7 mouse cellular contexts compared by ENCODE assay signal in the genomic region with DNA sequence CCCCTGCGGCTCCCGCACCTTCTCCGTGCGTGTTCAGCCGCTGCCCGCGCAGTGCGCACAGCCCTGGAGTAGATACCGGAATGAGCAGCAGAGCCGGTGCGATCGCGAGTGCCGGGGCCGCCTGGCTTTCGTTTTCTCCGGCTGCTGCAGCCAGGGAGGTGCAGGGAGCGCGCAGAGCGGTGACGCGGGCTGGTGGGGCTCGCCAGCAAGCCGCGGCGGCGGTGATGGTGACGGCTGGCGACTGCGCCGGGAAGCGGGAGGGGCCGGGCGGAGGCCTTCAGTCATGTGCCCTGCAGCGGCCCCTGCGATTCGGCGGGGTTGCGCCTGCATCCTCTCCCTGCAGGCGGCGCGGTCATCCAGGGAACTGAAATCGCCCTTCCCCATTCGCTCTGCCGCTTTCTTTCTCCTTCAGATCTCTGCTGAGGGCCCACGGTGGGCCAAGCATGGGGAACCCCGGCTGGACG. TPM values are rescaled to one million over a fixed set of nuclear protein-coding genes. Genes with fewer than 3 reads are reported as not detected.
A peak's percentile ranks its signal among the peaks of the same experiment; 100 is the strongest.
DNase-seq lines count a peak whose midpoint lies in the region; ATAC-seq lines count a peak whose summit lies in the region.

No protein-coding gene starts in this region.

- ATAC-seq in intestine, embryonic 15.5 days, result peak; percentile 98

- DNase-seq in adrenal gland, adult (ENCODE audit: inconsistent age in 2 of 2, low spot score in 1 of 2), result peak; percentile 98 to 99
- DNase-seq in embryo, embryonic 10.5 days (ENCODE audit: low spot score), result peak; percentile 95
- peak; percentile 98 for DNase-seq in gastrocnemius, postnatal 25 days
- DNase-seq in left cerebral cortex, postnatal 25 days (ENCODE audit: low spot score in 2 of 2), result peak; percentile 98
- peak; percentile 94 for DNase-seq in midbrain, embryonic 10.5 days (ENCODE audit: low spot score)
- DNase-seq in right cerebral cortex, postnatal 4 days, result peak; percentile 95

- intact Hi-C loops in left cerebral cortex, postnatal 25 days (cut with DNase I), result loop anchor here (1.0 to 5.0 kb wide), 5 partner anchors 44 to 151 kb away; a partner anchor contains a TSS

- H3K9ac ChIP-seq in intestine, embryonic 15.5 days, result peak overlapping the region; percentile 86

- 0% methylated on average over 48 of the region's 48 CpGs for WGBS in intestine, embryonic 15.5 days
- under 1% methylated on average over 48 of the region's 48 CpGs for WGBS in midbrain, embryonic 10.5 days

- H3K9me3 ChIP-seq in intestine, embryonic 15.5 days, result no peaks in the 10 kb centered on the region
- no peaks in the 10 kb centered on the region; the same call in 1 of the 2 replicates for H3K9me3 ChIP-seq in midbrain, embryonic 10.5 days (replicated peaks)

- peak overlapping the region; percentile 95 for H3K27ac ChIP-seq in intestine, embryonic 15.5 days
- H3K27ac ChIP-seq in midbrain, embryonic 10.5 days (replicated peaks), result peak overlapping the region; percentile 97

- H3K4me2 ChIP-seq in intestine, embryonic 15.5 days (replicated peaks), result peak overlapping the region; percentile 81

- H3K4me1 ChIP-seq in intestine, embryonic 15.5 days (replicated peaks), result peaks cover 16% of the 10 kb centered on the region
- H3K4me1 ChIP-seq in midbrain, embryonic 10.5 days, result peaks cover 29% of the 10 kb centered on the region

- peak overlapping the region; percentile 79 for H3K4me3 ChIP-seq in intestine, embryonic 15.5 days (replicated peaks)
- H3K4me3 ChIP-seq in midbrain, embryonic 10.5 days, result peak overlapping the region; percentile 81

- H3K27me3 ChIP-seq in intestine, embryonic 15.5 days (replicated peaks), result no peaks in the 10 kb centered on the region
- no peaks in the 10 kb centered on the region for H3K27me3 ChIP-seq in midbrain, embryonic 10.5 days (ENCODE audit: low read depth, poor library complexity, severe bottlenecking)

- no peaks in the 10 kb centered on the region for H3K36me3 ChIP-seq in intestine, embryonic 15.5 days
- H3K36me3 ChIP-seq in midbrain, embryonic 10.5 days, result 0 out of 2 replicates have a peak, but pooled peaks cover 3% of the 10 kb centered on the region

RNA-seq across cellular contexts. Expression of a gene that starts 1.2 kb away (rescaled TPM):
- 10 to 100 TPM; 61.8 to 69.2 TPM for total RNA-seq in gastrocnemius, postnatal 25 days (2021)
- 12.4 and 13.1 TPM in 2 replicates for polyA plus RNA-seq in intestine, embryonic 15.5 days (2015; fragmentation: Nextera tagmentation; extraction: Ambion mirVana)
- total RNA-seq in left cerebral cortex, postnatal 25 days (2021), result 10 to 100 TPM; 81.9 to 84.5 TPM
- polyA plus RNA-seq in midbrain, embryonic 10.5 days (2016; fragmentation: Nextera tagmentation; extraction: Ambion mirVana), result 9.3 and 11.8 TPM in 2 replicates

RNA-seq across cellular contexts. Expression of a gene that starts 49.4 kb away (rescaled TPM):
- not detected for total RNA-seq in gastrocnemius, postnatal 25 days (2021)
- 0.23 TPM in 1 of 2 replicates, not detected in the other for polyA plus RNA-seq in intestine, embryonic 15.5 days (2015; fragmentation: Nextera tagmentation; extraction: Ambion mirVana)
- total RNA-seq in left cerebral cortex, postnatal 25 days (2021), result under 1 TPM; 0.30 to 0.34 TPM
- not detected in 2 replicates for polyA plus RNA-seq in midbrain, embryonic 10.5 days (2016; fragmentation: Nextera tagmentation; extraction: Ambion mirVana)

Comparison
In these comparisons a context has a peak if more than half of its experiments do, and no peak if none do; other contexts are left out.
1. Peak in every context shown above with its lines: DNase-seq, ATAC-seq, H3K4me3 ChIP-seq and H3K27ac ChIP-seq.